Mouse (Mus musculus): ENCODE results near the gene Arvcf. TPM values are rescaled to one million over a fixed set of nuclear protein-coding genes. Genes with fewer than 3 reads are reported as not detected.

The Arvcf gene
- polyA plus RNA-seq, 2 experiments = 18.9 to 33.6 TPM

DNA sequence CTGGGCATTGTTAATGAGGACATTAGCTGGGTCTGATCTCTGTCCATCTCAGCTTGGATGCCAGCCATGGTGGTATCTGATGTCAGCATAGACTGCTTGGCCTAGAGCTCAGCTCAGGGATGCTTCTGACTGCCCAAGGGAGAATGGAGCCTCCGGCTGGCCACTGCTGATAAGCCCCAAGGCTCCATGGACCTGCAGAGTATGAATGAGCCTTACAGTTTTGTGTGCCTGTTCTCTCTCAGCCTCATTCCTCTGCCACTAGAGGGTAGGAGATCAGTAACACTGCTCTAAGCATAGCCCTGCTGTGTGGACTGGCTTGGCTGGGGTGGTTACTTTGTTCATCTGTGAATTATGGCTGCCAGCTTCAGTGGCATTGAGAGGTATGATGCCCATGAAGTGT lies 5.1 kb downstream of the Arvcf start:
- Histone ChIP-seq H3K9me3 (ENCODE audit: control insufficient read depth, low read length) (no peaks in the 10 kb centered on the region), H3K36me3 (ENCODE audit: control insufficient read depth, insufficient read depth, low read length) (no peaks in the 10 kb centered on the region), H3K4me2 (replicated peaks; ENCODE audit: low read depth, low read length, severe bottlenecking) (no peak overlapping the region), H3K27me3 (ENCODE audit: control insufficient read depth, insufficient read depth, low read length) (peaks cover 22% of the 10 kb centered on the region), H3K4me1 (ENCODE audit: control insufficient read depth, insufficient read depth, low read length) (no peaks in the 10 kb centered on the region), H3K4me3 (replicated peaks; ENCODE audit: low read length) (no peak overlapping the region), H3K27ac (replicated peaks; ENCODE audit: low read depth, low read length) (no peak overlapping the region), H3K9ac (ENCODE audit: low read depth, low read length, severe bottlenecking) (no peak overlapping the region)
- TF ChIP-seq POLR2A (IDR thresholded peaks at IDR 0.05; ENCODE audit: borderline replicate concordance, extremely low read depth, insufficient read depth, insufficient read length) = no peak
- no peak for DNase-seq (ENCODE audit: low spot score)
- ATAC-seq (ENCODE audit: low FRiP score, low read depth) = no peak
- WGBS = 90% methylated on average over 1 of the region's 1 CpGs

DNA sequence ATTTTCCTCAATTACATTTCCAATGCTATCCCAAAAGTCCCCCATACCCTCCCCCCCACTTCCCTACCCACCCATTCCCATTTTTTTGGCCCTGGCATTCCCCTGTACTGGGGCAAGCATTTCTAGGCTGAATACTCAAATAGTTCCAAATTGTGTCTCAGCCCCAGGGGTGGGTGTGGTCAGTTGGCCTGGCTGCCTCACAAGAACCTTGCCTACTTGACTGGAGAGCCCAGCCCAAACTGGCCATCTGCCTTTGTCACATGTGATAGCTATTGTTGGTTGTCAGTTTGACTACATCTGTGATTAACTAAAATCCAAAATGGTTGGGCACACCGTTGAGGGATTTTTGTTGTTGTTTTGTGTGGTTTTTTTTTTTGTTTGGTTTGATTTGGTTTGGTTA lies 9.0 kb downstream of the Arvcf start:
- H3K4me2 ChIP-seq (replicated peaks; ENCODE audit: low read depth, low read length, severe bottlenecking) = no peak overlapping the region
- DNase-seq (ENCODE audit: low spot score) (no peak), ATAC-seq (ENCODE audit: low FRiP score, low read depth) (no peak)
- no peaks in the 10 kb centered on the region for H3K27me3 ChIP-seq (ENCODE audit: control insufficient read depth, insufficient read depth, low read length)
- no peaks in the 10 kb centered on the region for H3K36me3 ChIP-seq (ENCODE audit: control insufficient read depth, insufficient read depth, low read length)
- no peak overlapping the region for H3K9ac ChIP-seq (ENCODE audit: low read depth, low read length, severe bottlenecking)
- H3K9me3 ChIP-seq (ENCODE audit: control insufficient read depth, low read length) = no peaks in the 10 kb centered on the region
- H3K4me3 ChIP-seq (replicated peaks; ENCODE audit: low read length) = no peak overlapping the region
- no peak overlapping the region for H3K27ac ChIP-seq (replicated peaks; ENCODE audit: low read depth, low read length)
- no peaks in the 10 kb centered on the region for H3K4me1 ChIP-seq (ENCODE audit: control insufficient read depth, insufficient read depth, low read length)
- no peak for TF ChIP-seq POLR2A (IDR thresholded peaks at IDR 0.05; ENCODE audit: borderline replicate concordance, extremely low read depth, insufficient read depth, insufficient read length)
- WGBS = 80% methylated on average over 1 of the region's 1 CpGs

GRCm38 (mm10) chr16:18357977-18358376 lies 10.0 kb downstream of the Arvcf start:
- no peak for DNase-seq (ENCODE audit: low spot score)
- TF ChIP-seq POLR2A (IDR thresholded peaks at IDR 0.05; ENCODE audit: borderline replicate concordance, extremely low read depth, insufficient read depth, insufficient read length) = no peak
- no peak overlapping the region for H3K9ac ChIP-seq (ENCODE audit: low read depth, low read length, severe bottlenecking)
- no peak overlapping the region for H3K27ac ChIP-seq (replicated peaks; ENCODE audit: low read depth, low read length)
- H3K4me2 ChIP-seq (replicated peaks; ENCODE audit: low read depth, low read length, severe bottlenecking) = no peak overlapping the region
- H3K36me3 ChIP-seq (ENCODE audit: control insufficient read depth, insufficient read depth, low read length) = no peaks in the 10 kb centered on the region
- WGBS = 86% methylated on average over 6 of the region's 6 CpGs
- no peaks in the 10 kb centered on the region for H3K9me3 ChIP-seq (ENCODE audit: control insufficient read depth, low read length)
- no peak for ATAC-seq (ENCODE audit: low FRiP score, low read depth)
- H3K4me3 ChIP-seq (replicated peaks; ENCODE audit: low read length) = no peak overlapping the region
- H3K27me3 ChIP-seq (ENCODE audit: control insufficient read depth, insufficient read depth, low read length) = no peaks in the 10 kb centered on the region
- H3K4me1 ChIP-seq (ENCODE audit: control insufficient read depth, insufficient read depth, low read length) = no peaks in the 10 kb centered on the region

GRCm38 (mm10) chr16:18360151-18360805 lies 12.3 kb downstream of the Arvcf start:
- no peak overlapping the region for H3K27ac ChIP-seq (replicated peaks; ENCODE audit: low read depth, low read length)
- H3K9ac ChIP-seq (ENCODE audit: low read depth, low read length, severe bottlenecking) = no peak overlapping the region
- DNase-seq (ENCODE audit: low spot score) (no peak), ATAC-seq (ENCODE audit: low FRiP score, low read depth) (no peak)
- H3K4me2 ChIP-seq (replicated peaks; ENCODE audit: low read depth, low read length, severe bottlenecking) = no peak overlapping the region
- no peaks in the 10 kb centered on the region for H3K27me3 ChIP-seq (ENCODE audit: control insufficient read depth, insufficient read depth, low read length)
- no peaks in the 10 kb centered on the region for H3K36me3 ChIP-seq (ENCODE audit: control insufficient read depth, insufficient read depth, low read length)
- no peak overlapping the region for H3K4me3 ChIP-seq (replicated peaks; ENCODE audit: low read length)
- no peak for TF ChIP-seq POLR2A (IDR thresholded peaks at IDR 0.05; ENCODE audit: borderline replicate concordance, extremely low read depth, insufficient read depth, insufficient read length)
- no peaks in the 10 kb centered on the region; the same call in 1 of the 2 replicates for H3K9me3 ChIP-seq (ENCODE audit: control insufficient read depth, low read length)
- H3K4me1 ChIP-seq (ENCODE audit: control insufficient read depth, insufficient read depth, low read length) = no peaks in the 10 kb centered on the region
- 69% methylated on average over 6 of the region's 6 CpGs for WGBS

- no peak for ATAC-seq (ENCODE audit: low FRiP score, low read depth)
- H3K9ac ChIP-seq (ENCODE audit: low read depth, low read length, severe bottlenecking) = no peak overlapping the region
Observed at GRCm38 (mm10) chr16:18362948-18363347, 15.0 kb downstream of the Arvcf start.

More at GRCm38 (mm10) chr16:18362948-18363347, 15.0 kb downstream of the Arvcf start:
- H3K27ac ChIP-seq (replicated peaks; ENCODE audit: low read depth, low read length) = no peak overlapping the region
- no peak for TF ChIP-seq POLR2A (IDR thresholded peaks at IDR 0.05; ENCODE audit: borderline replicate concordance, extremely low read depth, insufficient read depth, insufficient read length)
- DNase-seq (ENCODE audit: low spot score) = no peak
- H3K4me2 ChIP-seq (replicated peaks; ENCODE audit: low read depth, low read length, severe bottlenecking) = no peak overlapping the region
- 71% methylated on average over 8 of the region's 8 CpGs for WGBS
- no peaks in the 10 kb centered on the region; the same call in 1 of the 2 replicates for H3K9me3 ChIP-seq (ENCODE audit: control insufficient read depth, low read length)
- H3K36me3 ChIP-seq (ENCODE audit: control insufficient read depth, insufficient read depth, low read length) = no peaks in the 10 kb centered on the region
- no peaks in the 10 kb centered on the region for H3K27me3 ChIP-seq (ENCODE audit: control insufficient read depth, insufficient read depth, low read length)
- H3K4me3 ChIP-seq (replicated peaks; ENCODE audit: low read length) = no peak overlapping the region
- H3K4me1 ChIP-seq (ENCODE audit: control insufficient read depth, insufficient read depth, low read length) = no peaks in the 10 kb centered on the region

Measured in limb, embryonic 14.5 days (tissue).